Mouse (Mus musculus) skeletal muscle tissue, adult 2 months (tissue): ENCODE measurements around the gene Rab35.

Experiments used
- DNase-seq: peaks from one replicate; pipeline ENCODE4 v3.0.0-alpha.2; 2012; ENCODE audit warnings: low read depth, low spot score

Rab35 gene

GRCm38 (mm10) chr5:115631505-115632357 lies at the start of gene Rab35:
Gene Rab35 (plus strand): TSS chr5:115631908.
- peak; percentile 91 for DNase-seq

- DNase-seq = no peak
These were observed 46.1 kb upstream of the Rab35 start for GRCm38 (mm10) chr5:115585616-115586015.

- no peak for DNase-seq
These were observed 45.5 kb upstream of the Rab35 start for GRCm38 (mm10) chr5:115586166-115586565.

- no peak for DNase-seq
These were observed 44.9 kb upstream of the Rab35 start for GRCm38 (mm10) chr5:115586780-115587179.

GRCm38 (mm10) chr5:115591028-115591427 lies 40.7 kb upstream of the Rab35 start:
- DNase-seq = no peak

GRCm38 (mm10) chr5:115591506-115591905 lies 40.2 kb upstream of the Rab35 start:
- DNase-seq = no peak

GRCm38 (mm10) chr5:115603561-115603960 lies 28.1 kb upstream of the Rab35 start:
- DNase-seq = no peak

GRCm38 (mm10) chr5:115611566-115611965 lies 20.1 kb upstream of the Rab35 start:
- DNase-seq = no peak

- DNase-seq = no peak
These were observed 18.4 kb upstream of the Rab35 start for GRCm38 (mm10) chr5:115613332-115613731.

GRCm38 (mm10) chr5:115614948-115615347 lies 16.8 kb upstream of the Rab35 start:
- peak; percentile 42 for DNase-seq

- DNase-seq = no peak
These were observed 12.0 kb upstream of the Rab35 start for GRCm38 (mm10) chr5:115619690-115620089.

- no peak for DNase-seq
These were observed 9.0 kb upstream of the Rab35 start for GRCm38 (mm10) chr5:115622686-115623085.

- DNase-seq = no peak
These were observed 7.8 kb upstream of the Rab35 start for GRCm38 (mm10) chr5:115623694-115624440.

GRCm38 (mm10) chr5:115626237-115626886 lies 5.3 kb upstream of the Rab35 start:
- DNase-seq = no peak

- DNase-seq = no peak
These were observed 3.6 kb upstream of the Rab35 start for GRCm38 (mm10) chr5:115628083-115628482.

GRCm38 (mm10) chr5:115629672-115630071 lies 2.0 kb upstream of the Rab35 start:
- no peak for DNase-seq

GRCm38 (mm10) chr5:115630291-115630690 lies 1.4 kb upstream of the Rab35 start:
- no peak for DNase-seq

- no peak for DNase-seq
These were observed 628 bp downstream of the Rab35 start for GRCm38 (mm10) chr5:115632358-115632714.

- no peak for DNase-seq
These were observed 1.4 kb downstream of the Rab35 start for GRCm38 (mm10) chr5:115633060-115633459.

GRCm38 (mm10) chr5:115634046-115634445 lies 2.3 kb downstream of the Rab35 start:
- no peak for DNase-seq

GRCm38 (mm10) chr5:115635536-115635935 lies 3.8 kb downstream of the Rab35 start:
- DNase-seq = no peak

- DNase-seq = no peak
These were observed 12.5 kb downstream of the Rab35 start for GRCm38 (mm10) chr5:115644192-115644591.
